Mouse (Mus musculus) myocyte (in vitro differentiated cells): ENCODE results near the gene Il2rb.

Experiments used
- CEBPB ChIP-seq: IDR thresholded peaks from 2 replicates; pipeline ENCODE4 v1.6.1; 2011; ENCODE audit warnings: mild to moderate bottlenecking, moderate library complexity; ENCODE audit not compliant: poor library complexity, insufficient read depth, severe bottlenecking
- E2F4 ChIP-seq: IDR thresholded peaks from one replicate; pipeline ENCODE4 v1.6.1; 2011; ENCODE audit warnings: mild to moderate bottlenecking, control low read depth, moderate library complexity; ENCODE audit not compliant: insufficient read depth
- MAX ChIP-seq: IDR thresholded peaks from one replicate; pipeline ENCODE4 v1.6.1; 2011; ENCODE audit warnings: low read depth, mild to moderate bottlenecking, control low read depth
- MYOD1 ChIP-seq, 3 experiments: IDR thresholded peaks; one replicate each; pipeline ENCODE4 v1.6.1; 2011; ENCODE audit warnings: control low read depth in 2 of 3, low read depth in 2 of 3, mild to moderate bottlenecking in 2 of 3, moderate library complexity in 1 of 3; ENCODE audit not compliant: insufficient read length in 2 of 3, control insufficient read depth in 1 of 3
- MYOG ChIP-seq, 3 experiments: IDR thresholded peaks; one replicate each; pipeline ENCODE4 v1.6.1; 2011; ENCODE audit warnings: control low read depth in 2 of 3, low read depth in 2 of 3, mild to moderate bottlenecking in 2 of 3; ENCODE audit not compliant: insufficient read length in 2 of 3, control insufficient read depth in 1 of 3, insufficient read depth in 1 of 3
- POLR2A ChIP-seq: IDR thresholded peaks from one replicate; pipeline ENCODE4 v1.6.1; 2011; ENCODE audit warnings: low read depth, mild to moderate bottlenecking, control low read depth, moderate library complexity; ENCODE audit not compliant: insufficient read length
- POLR2AphosphoS2 ChIP-seq: IDR thresholded peaks from one replicate; pipeline ENCODE4 v1.6.1; 2011; ENCODE audit warnings: low read depth, control low read depth; ENCODE audit not compliant: insufficient read length
- REST ChIP-seq: IDR thresholded peaks from one replicate; pipeline ENCODE4 v1.6.1; 2011; ENCODE audit warnings: mild to moderate bottlenecking, control low read depth, moderate library complexity; ENCODE audit not compliant: insufficient read depth, insufficient read length
- SRF ChIP-seq: IDR thresholded peaks from one replicate; pipeline ENCODE4 v1.6.1; 2011; ENCODE audit warnings: low read depth; ENCODE audit not compliant: control insufficient read depth, insufficient read length
- TCF12 ChIP-seq: IDR thresholded peaks from one replicate; pipeline ENCODE4 v1.6.1; 2011; ENCODE audit warnings: mild to moderate bottlenecking, control low read depth; ENCODE audit not compliant: poor library complexity, insufficient read depth, severe bottlenecking
- USF1 ChIP-seq: IDR thresholded peaks from one replicate; pipeline ENCODE4 v1.6.1; 2011; ENCODE audit warnings: low read depth, mild to moderate bottlenecking, control low read depth, moderate library complexity

GRCm38 (mm10) chr15:78467570-78467969 is 27.5 kb downstream of the Il2rb start:
- no peak for TF ChIP-seq MYOD1 (IDR thresholded peaks at IDR 0.05; ENCODE audit: control insufficient read depth in 1 of 3, insufficient read length in 2 of 3, low read depth in 2 of 3)
- TF ChIP-seq E2F4, result no peak
- TF ChIP-seq POLR2A, result no peak
- TF ChIP-seq MYOG (IDR thresholded peaks at IDR 0.05; ENCODE audit: control insufficient read depth in 1 of 3, insufficient read depth in 1 of 3, insufficient read length in 2 of 3, low read depth in 2 of 3), result no peak
- TF ChIP-seq POLR2AphosphoS2, result no peak
- TF ChIP-seq USF1, result no peak
- no peak for TF ChIP-seq CEBPB
- TF ChIP-seq MAX, result no peak
- no peak for TF ChIP-seq REST
- TF ChIP-seq TCF12, result no peak
- no peak for TF ChIP-seq SRF
